Mouse (Mus musculus): ENCODE measurements around the gene Cryba4. TPM values are rescaled to one million over a fixed set of nuclear protein-coding genes. Genes with fewer than 3 reads are reported as not detected.

Gene Cryba4
- total RNA-seq (2021): under 1 TPM; 0.59 to 0.95 TPM

GRCm38 (mm10) chr5:112252400-112252799 is at the start of gene Cryba4:
TSS of gene Cryba4 (minus strand) at chr5:112252518.
- intact Hi-C loops (cut with DNase I): no loop called here
- DNase-seq (ENCODE audit: low spot score in 2 of 2): no peak

- DNase-seq (ENCODE audit: low spot score in 2 of 2): no peak
- intact Hi-C loops (cut with DNase I): loop anchor here (2.0 kb wide), 1 partner anchor 19 kb away; no protein-coding TSS in a partner anchor
Observed at GRCm38 (mm10) chr5:112301694-112302093, 49.4 kb upstream of the Cryba4 start.

GRCm38 (mm10) chr5:112300721-112301308 is 48.5 kb upstream of the Cryba4 start:
- intact Hi-C loops (cut with DNase I): loop anchor here (2.0 kb wide), 1 partner anchor 20 kb away; no protein-coding TSS in a partner anchor
- no peak for DNase-seq (ENCODE audit: low spot score in 2 of 2)

- DNase-seq (ENCODE audit: low spot score in 2 of 2): no peak
- intact Hi-C loops (cut with DNase I): loop anchor here (2.0 kb wide), 1 partner anchor 21 kb away; no protein-coding TSS in a partner anchor
Observed at GRCm38 (mm10) chr5:112300112-112300511, 47.8 kb upstream of the Cryba4 start.

- no peak for DNase-seq (ENCODE audit: low spot score in 2 of 2)
- intact Hi-C loops (cut with DNase I): no loop called here
Observed at GRCm38 (mm10) chr5:112299399-112299798, 47.1 kb upstream of the Cryba4 start.

- no peak for DNase-seq (ENCODE audit: low spot score in 2 of 2)
- intact Hi-C loops (cut with DNase I): no loop called here
Observed at GRCm38 (mm10) chr5:112298226-112298988, 46.1 kb upstream of the Cryba4 start.

GRCm38 (mm10) chr5:112297257-112297656 is 44.9 kb upstream of the Cryba4 start:
- intact Hi-C loops (cut with DNase I): no loop called here
- no peak for DNase-seq (ENCODE audit: low spot score in 2 of 2)

GRCm38 (mm10) chr5:112296404-112297181 is 44.3 kb upstream of the Cryba4 start:
- intact Hi-C loops (cut with DNase I): no loop called here

GRCm38 (mm10) chr5:112295564-112295963 is 43.2 kb upstream of the Cryba4 start:
- no peak for DNase-seq (ENCODE audit: low spot score in 2 of 2)
- intact Hi-C loops (cut with DNase I): no loop called here

More at GRCm38 (mm10) chr5:112296404-112297181, 44.3 kb upstream of the Cryba4 start:
- no peak for DNase-seq (ENCODE audit: low spot score in 2 of 2)

- intact Hi-C loops (cut with DNase I): no loop called here
- DNase-seq (ENCODE audit: low spot score in 2 of 2): no peak
Observed at GRCm38 (mm10) chr5:112295162-112295561, 42.8 kb upstream of the Cryba4 start.

GRCm38 (mm10) chr5:112294696-112295095 is 42.4 kb upstream of the Cryba4 start:
- no peak for DNase-seq (ENCODE audit: low spot score in 2 of 2)
- intact Hi-C loops (cut with DNase I): no loop called here

- DNase-seq (ENCODE audit: low spot score in 2 of 2): no peak
- intact Hi-C loops (cut with DNase I): no loop called here
Observed at GRCm38 (mm10) chr5:112293800-112294199, 41.5 kb upstream of the Cryba4 start.

- DNase-seq (ENCODE audit: low spot score in 2 of 2): no peak
- intact Hi-C loops (cut with DNase I): no loop called here
Observed at GRCm38 (mm10) chr5:112292343-112292980, 40.1 kb upstream of the Cryba4 start.

GRCm38 (mm10) chr5:112291866-112292265 is 39.5 kb upstream of the Cryba4 start:
- intact Hi-C loops (cut with DNase I): no loop called here
- no peak for DNase-seq (ENCODE audit: low spot score in 2 of 2)

GRCm38 (mm10) chr5:112290536-112290880 is 38.2 kb upstream of the Cryba4 start:
- no peak for DNase-seq (ENCODE audit: low spot score in 2 of 2)
- intact Hi-C loops (cut with DNase I): no loop called here

GRCm38 (mm10) chr5:112289819-112290535 is 37.7 kb upstream of the Cryba4 start:
- DNase-seq (ENCODE audit: low spot score in 2 of 2): no peak
- intact Hi-C loops (cut with DNase I): no loop called here

- DNase-seq (ENCODE audit: low spot score in 2 of 2): no peak
- intact Hi-C loops (cut with DNase I): no loop called here
Observed at GRCm38 (mm10) chr5:112289236-112289635, 36.9 kb upstream of the Cryba4 start.

- no peak for DNase-seq (ENCODE audit: low spot score in 2 of 2)
- intact Hi-C loops (cut with DNase I): no loop called here
Observed at GRCm38 (mm10) chr5:112288193-112289141, 36.1 kb upstream of the Cryba4 start.

Measured in left cerebral cortex, postnatal 36 days (tissue).